Mouse (Mus musculus): ENCODE data around the gene Rgs12. TPM values are rescaled to one million over a fixed set of nuclear protein-coding genes. Genes with fewer than 3 reads are reported as not detected.

Gene Rgs12
- polyA plus RNA-seq, 1 experiment, result 46.5 TPM

- DNase-seq (ENCODE audit: low spot score), result no peak
Measured at GRCm38 (mm10) chr5:34981734-34982133, 32.5 kb downstream of the Rgs12 start.

DNA sequence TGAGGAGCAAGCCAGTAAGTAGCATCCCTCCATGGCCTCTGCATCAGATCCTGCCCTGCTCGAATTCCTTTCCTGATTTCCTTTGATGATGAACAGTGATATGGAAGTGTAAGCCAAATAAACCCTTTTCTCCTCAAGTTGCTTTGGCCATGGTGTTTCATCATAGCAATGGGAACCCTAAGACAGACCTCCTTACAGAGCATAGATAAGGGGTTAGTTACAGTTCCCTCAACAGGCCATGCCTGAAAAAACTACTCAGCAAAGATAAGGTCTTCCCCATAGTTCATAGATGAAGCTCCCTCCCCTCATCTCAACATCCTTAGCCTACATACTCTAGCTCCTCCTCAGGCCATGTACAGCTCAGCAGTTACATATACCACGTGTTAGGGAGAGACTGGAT, 35.7 kb downstream of the Rgs12 start:
- no peak for DNase-seq (ENCODE audit: low spot score)

GRCm38 (mm10) chr5:34985867-34986266, 36.6 kb downstream of the Rgs12 start:
- DNase-seq (ENCODE audit: low spot score), result peak; percentile 79

- DNase-seq (ENCODE audit: low spot score), result no peak
Measured at GRCm38 (mm10) chr5:34987396-34987795, 38.2 kb downstream of the Rgs12 start.

GRCm38 (mm10) chr5:34988690-34989089, 39.4 kb downstream of the Rgs12 start:
- no peak for DNase-seq (ENCODE audit: low spot score)

GRCm38 (mm10) chr5:34989321-34989772, 40.1 kb downstream of the Rgs12 start:
- no peak for DNase-seq (ENCODE audit: low spot score)

GRCm38 (mm10) chr5:34998754-34999153, 49.5 kb downstream of the Rgs12 start:
- no peak for DNase-seq (ENCODE audit: low spot score)

GRCm38 (mm10) chr5:34999281-34999680, 50.0 kb downstream of the Rgs12 start:
- no peak for DNase-seq (ENCODE audit: low spot score)

DNA sequence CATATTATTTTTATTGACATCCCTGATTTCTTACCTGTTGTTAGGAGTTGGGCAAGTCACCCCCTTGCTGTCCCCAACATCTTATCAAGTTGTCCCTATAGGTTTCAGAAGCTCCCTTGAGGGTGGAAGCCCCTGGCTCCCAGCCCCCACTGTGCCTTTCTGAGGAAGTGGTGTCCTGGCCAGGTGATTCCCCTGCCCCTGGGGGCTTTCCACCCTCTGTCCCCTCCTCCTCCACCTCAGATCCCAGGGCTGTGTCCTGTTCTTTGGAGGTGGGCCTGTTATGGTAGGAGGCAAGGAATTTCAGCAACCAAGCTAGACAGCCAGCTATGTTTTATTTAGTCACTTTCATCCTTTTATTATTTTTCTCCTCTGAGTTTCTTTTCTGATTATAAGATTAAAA, 51.1 kb downstream of the Rgs12 start:
- DNase-seq (ENCODE audit: low spot score), result no peak

- DNase-seq (ENCODE audit: low spot score), result no peak
Measured at GRCm38 (mm10) chr5:35001144-35001543, 51.9 kb downstream of the Rgs12 start.

DNA sequence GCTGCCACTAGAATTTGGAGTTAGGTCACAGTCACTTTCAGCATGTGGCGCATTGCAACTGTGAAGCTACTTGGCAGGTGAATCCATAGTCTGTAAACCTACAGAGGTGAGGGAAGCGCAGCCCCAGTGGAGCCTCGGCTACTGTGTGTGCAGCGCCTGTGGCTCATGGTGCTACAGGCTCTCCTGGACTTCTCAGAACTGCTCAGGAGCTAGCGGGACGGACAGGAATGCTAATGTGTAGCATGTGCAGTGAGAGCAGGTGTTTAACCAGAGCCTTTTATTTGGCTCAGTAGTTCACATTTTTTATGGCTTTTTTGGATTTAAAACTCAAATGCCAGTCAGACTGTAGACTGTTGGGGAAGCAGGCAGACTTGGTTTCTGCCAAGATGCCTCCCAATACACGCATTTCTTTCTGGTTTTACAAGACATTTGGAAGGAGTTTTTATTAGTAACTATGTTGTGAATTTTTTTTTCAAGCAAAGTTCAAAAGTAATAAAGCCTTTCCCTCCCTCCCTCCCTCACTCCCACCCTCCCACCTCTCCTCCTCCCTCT, 54.4 kb downstream of the Rgs12 start:
- DNase-seq (ENCODE audit: low spot score), result no peak

DNA sequence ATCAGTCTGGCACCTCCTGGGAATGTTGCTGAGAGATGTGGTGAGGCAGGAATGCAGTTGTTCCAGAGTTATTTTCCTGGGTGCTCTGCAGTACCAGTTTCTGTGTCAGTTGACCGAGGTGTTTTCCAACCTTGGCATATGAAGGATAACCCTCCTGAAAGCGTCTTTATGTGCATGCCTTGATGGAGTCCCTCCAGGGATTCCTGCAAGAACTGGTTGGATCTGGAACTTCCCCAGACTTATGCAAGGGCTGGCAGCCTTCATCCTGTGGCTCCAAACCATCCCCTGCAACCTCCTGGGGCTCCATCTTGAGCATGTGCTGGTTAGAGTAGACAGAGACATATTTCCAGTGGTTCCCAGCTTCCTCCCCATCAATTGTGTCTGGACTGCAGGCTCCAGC, 55.5 kb downstream of the Rgs12 start:
- no peak for DNase-seq (ENCODE audit: low spot score)

DNA sequence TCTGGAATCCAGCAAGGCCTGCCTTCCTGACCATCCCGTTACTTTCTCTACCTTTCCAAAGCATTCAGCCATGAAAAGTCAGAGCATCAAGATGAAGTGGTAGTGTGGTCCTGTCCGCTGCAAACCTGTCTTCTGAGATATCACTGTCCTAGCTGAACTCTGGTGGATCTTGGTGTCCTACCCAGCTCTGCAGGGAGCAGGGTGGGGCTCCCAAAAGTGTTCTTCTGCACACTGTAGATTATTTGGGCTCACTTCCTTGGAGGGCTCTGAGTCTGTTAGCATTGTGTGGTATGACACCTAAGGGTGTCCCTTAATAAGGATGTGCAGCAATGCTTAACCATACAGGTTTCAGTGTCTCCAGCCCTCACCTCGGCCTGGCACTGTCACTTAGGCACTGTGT, 56.4 kb downstream of the Rgs12 start:
- no peak for DNase-seq (ENCODE audit: low spot score)

GRCm38 (mm10) chr5:35006599-35006998, 57.4 kb downstream of the Rgs12 start:
- DNase-seq (ENCODE audit: low spot score), result no peak

DNA sequence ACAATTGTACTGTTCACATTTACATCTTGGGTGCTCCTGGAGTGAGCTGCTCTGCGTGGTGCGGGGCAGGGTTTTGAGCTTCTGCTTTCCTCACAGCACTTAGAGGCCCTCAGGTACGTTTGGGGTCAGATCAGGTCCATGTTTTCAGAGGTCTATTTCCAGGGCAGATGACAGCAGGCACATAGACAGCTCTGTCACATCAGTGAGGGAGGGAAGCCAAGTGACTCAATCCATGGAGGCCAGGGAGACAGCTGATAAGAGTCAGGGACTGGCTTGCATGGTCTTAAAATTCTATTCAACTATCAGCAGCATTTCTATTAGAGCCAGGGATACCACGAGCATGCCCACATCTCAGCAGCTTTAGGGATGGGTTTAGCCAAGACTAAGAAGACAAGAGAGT, 59.9 kb downstream of the Rgs12 start:
- no peak for DNase-seq (ENCODE audit: low spot score)

DNA sequence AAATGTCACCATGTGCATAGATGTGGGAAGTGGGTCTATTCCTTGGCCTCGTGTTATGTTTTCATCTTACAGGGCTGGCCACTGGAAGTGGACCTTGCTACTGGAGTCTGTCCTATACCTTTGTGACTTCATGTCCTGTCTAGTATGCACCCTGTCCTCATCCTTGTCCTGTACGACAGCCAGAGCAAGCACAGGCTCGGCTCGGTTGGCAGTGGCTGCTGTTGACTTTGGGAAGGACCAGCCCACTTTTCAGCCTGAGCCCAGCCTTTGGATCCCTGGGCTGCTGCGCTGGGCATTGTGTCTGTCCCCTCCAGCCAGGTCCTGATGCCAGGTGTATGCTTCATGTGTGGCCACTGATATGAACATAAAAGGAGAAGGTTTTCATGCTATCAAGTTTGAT, 61.4 kb downstream of the Rgs12 start:
- DNase-seq (ENCODE audit: low spot score), result no peak

DNA sequence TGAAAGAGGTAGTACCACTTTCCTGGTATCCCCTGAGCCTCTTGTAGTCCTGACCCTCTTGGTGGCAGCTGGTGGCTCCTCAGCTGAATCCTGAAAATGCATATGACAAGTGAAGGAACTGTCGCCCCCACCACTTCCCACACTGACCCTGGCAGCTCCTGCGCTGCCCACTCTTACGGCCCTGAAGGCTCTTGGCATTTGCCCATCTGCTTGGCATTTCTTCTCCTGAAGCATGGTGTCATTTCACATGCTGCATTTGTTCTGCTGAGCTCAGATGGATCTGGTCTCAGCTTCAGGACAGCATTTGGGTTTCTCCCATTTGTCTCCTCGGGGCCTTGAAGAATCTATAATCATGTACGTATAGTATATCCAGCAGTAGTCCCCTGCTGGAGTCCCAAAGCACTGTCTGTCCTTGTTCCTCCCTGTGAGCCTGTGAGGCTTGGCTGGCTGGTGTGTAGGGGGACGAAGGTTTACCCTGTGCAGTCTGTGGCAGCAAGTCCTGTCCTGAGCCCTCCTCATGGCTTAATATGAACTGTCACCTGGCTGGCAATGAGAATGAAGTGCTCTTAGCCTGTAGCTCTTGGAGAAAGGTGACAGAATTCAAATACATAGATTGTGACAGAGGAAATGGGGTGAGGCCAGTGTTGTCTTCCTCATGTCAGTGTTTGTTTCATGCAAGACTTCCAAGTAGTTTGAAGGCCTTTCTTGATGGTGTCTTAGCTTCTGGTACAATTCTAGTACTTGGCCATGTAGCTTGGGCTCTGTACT, 62.1 kb downstream of the Rgs12 start:
- no peak for DNase-seq (ENCODE audit: low spot score)

GRCm38 (mm10) chr5:35014036-35014435, 64.8 kb downstream of the Rgs12 start:
- no peak for DNase-seq (ENCODE audit: low spot score)

DNA sequence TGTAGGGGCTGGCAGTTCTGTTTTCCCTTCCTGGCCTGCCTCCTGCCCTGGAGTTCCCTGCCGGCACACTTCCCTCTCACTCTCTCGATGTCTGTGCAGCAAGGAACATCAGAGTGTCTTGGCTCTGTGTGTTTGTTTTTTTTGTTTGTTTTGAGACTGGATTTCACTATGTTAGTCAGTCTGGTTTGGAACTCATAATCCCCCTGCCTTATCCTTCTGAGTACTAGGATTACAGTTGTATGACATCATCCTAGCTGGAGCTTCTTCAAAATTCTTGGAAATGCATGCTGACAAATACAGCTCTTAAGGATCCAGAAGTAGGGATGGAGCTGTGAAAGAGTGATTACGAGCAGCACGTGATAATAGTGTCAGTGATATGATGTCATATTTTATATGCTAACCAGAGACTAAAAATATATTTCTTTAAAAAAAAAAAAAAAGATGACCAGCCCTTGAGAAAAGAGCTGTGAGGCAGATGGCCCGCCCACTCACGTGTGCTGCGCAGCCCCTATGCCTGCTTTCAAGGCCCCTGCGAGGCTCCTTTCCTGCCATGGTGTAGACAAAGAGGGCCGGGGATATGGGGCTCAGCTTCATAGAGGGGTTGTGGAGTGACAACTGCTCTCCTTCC, 70.5 kb downstream of the Rgs12 start:
- no peak for DNase-seq (ENCODE audit: low spot score)

- no peak for DNase-seq (ENCODE audit: low spot score)
Measured at GRCm38 (mm10) chr5:35020410-35021241, 71.4 kb downstream of the Rgs12 start.

DNA sequence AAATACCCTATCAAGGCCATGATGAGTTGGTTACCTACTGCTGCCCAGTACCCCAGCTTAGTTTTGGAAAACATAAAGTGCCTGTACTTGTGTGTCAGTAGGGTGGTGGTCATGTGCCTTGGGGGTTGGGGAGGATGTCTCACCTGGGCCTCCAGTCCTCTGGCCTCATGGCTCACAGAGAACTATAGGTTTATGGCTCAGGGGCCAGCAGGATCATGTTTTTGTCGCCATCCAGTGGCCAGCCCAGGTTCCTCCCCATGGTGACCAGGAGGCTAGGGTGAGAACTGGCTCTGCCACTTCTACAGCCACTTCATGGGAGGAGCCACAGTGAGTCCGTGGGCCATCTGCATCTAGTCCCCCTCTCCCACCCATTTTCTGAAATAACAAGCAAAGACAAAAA, 75.7 kb downstream of the Rgs12 start:
- peak; percentile 53 for DNase-seq (ENCODE audit: low spot score)

DNA sequence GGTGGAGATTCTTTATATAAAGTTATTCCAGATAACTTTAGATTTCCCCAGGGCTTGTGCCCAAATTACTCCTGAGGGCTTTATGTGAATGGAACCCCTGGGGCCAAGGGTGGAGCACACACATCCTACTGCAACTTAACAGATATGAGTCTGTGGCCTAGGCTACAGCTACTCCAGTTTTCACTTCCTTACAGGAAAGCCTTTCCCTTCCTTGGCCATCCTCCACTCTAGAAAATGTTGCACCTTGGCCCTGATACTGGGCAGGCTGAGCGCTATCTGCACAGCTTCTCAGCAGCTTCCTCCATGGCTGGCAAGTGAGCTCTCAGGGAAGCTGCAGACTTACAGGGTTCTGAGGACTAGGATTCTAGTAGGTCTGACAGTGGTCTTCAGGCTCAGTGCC, 80.1 kb downstream of the Rgs12 start:
- DNase-seq (ENCODE audit: low spot score), result no peak
